Mouse (Mus musculus): ENCODE measurements around the gene Mrpl22. TPM values are rescaled to one million over a fixed set of nuclear protein-coding genes. Genes with fewer than 3 reads are reported as not detected.
"Not testable (repeated sequence)": the region's sequence is repeated elsewhere in the genome, so short reads cannot be mapped to it uniquely, and the experiment has no call there.

The Mrpl22 gene
- total RNA-seq, 2 experiments from 2014 or later: 35.6 to 45.8 TPM

DNA sequence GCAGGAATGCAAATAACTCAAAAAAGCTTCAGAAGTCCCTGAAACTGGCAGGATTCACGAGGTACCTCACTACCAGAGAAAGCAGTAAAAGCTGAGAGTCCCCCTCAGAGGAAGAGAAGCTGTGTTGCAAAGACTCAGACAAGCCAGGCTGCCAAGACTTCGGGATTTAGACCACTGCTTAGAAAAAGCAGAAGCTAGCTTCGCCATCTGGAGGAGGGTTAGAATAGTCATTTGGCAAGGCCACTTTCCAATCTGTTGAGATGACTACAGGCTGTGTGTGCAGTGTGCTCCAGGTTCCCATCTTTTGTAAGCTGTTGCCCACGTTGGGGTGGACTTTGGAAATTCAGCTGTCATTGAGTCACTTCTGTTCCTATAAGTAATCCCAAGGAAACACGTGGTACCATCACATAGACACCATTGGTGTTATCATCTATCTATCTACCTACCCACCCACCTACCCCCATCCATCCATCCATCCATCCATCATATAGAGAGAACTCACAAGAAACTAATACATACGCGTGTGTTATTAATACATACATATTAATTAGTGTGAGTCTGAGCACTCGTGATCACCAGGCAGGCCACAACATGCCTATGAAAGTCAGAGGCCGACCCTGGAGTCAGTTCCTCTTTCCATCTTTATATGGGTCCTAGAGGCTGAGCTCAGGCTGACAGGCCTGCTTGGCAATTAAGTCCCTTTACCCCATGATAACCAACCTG lies 27.6 kb upstream of the Mrpl22 start:
- intact Hi-C loops (cut with DNase I): no loop called here
- no peak for TF ChIP-seq CTCF (IDR thresholded peaks at IDR 0.05)
- DNase-seq: no peak
- Histone ChIP-seq H3K27ac (no peak overlapping the region), H3K4me3 (no peak overlapping the region)

DNA sequence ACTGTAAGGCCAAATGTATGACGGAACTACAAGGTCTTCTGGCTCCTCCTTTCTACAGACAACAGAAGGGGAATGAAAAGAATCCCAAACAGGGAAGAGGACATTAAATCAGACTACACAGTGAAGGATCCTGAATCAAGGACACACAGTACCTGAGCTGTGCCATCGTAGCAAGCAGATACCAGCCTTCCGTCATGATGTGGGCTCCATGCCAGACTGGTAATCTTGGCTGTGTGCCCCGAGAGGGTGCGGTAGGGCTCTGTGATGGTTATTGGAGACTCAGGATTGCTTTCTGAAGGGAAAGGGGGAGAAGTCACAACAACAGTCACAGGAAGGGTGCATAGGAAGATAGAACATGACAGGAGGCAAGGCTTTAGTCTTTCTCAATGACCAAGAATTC lies 25.2 kb upstream of the Mrpl22 start:
- peak; percentile 57 for DNase-seq

DNA sequence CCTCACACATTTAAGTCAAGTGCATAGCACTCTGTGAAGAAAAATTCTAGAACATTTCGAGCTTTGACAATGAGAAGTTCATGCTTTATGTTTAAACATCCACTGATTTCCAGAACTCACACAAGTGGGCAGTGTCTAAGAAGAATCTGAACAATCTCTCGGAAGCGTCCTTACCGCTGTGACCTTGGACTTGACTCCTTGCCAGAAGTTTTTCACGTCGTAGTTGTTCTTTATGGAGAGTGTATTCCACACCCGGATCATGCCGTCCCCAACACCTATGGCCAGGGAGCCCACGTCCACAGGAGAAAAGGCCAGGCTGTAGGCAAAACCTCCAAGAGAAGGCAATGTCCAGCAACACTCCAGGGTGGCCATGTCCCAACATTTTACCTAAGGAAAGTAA lies 16.0 kb upstream of the Mrpl22 start:
- intact Hi-C loops (cut with DNase I): no loop called here
- TF ChIP-seq CTCF (IDR thresholded peaks at IDR 0.05): no peak

More for the DNA sequence above, 25.2 kb upstream of the Mrpl22 start:
- intact Hi-C loops (cut with DNase I): no loop called here
- Histone ChIP-seq H3K27ac (no peak overlapping the region), H3K4me3 (no peak overlapping the region)
- no peak for TF ChIP-seq CTCF (IDR thresholded peaks at IDR 0.05)

DNA sequence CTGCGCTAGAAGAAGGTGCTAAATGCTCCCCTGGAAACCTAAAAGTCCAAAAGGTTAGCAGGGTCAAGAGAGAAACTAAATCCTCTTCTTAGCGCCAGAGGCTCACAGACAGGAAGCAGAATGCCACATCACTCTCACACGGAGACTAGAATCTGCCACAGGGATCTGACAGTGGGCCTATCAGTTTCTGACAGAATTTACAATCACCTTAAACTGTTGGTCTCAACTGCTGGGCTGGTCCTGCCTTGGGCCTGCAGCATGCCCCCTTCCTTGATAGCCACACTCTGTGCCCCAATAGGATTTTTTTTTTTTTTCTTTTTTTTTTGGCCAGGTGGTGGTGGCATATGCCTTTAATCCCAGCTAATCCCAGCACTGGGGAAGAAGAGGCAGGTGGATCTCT lies 14.6 kb upstream of the Mrpl22 start:
- intact Hi-C loops (cut with DNase I): no loop called here
- TF ChIP-seq CTCF (IDR thresholded peaks at IDR 0.05): no peak
- no peak overlapping the region for H3K4me3 ChIP-seq
- no peak for DNase-seq
- no peak overlapping the region for H3K27ac ChIP-seq

More for the DNA sequence above, 16.0 kb upstream of the Mrpl22 start:
- H3K27ac ChIP-seq: no peak overlapping the region
- no peak overlapping the region for H3K4me3 ChIP-seq
- DNase-seq: no peak

DNA sequence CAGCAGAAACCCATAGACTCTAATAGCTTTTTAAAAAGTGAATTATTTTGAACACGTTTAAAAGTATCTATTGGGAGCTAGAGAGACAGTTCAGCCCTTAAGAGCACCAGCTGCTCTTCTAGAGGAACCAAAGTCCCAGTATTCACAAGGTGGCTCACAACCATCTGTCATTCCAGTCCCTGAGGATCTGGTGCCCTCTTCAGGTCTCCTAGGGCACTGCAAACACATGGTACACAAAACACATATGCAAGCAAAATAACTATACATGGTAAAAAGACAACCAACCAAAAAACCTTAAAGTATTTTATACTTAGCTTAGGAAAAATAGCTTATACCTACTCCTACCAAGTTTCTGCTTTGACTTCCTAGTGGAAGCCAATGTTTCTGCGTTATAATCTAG lies 6.4 kb upstream of the Mrpl22 start:
- Histone ChIP-seq H3K27ac (no peak overlapping the region), H3K4me3 (no peak overlapping the region)
- no peak for DNase-seq
- TF ChIP-seq CTCF (IDR thresholded peaks at IDR 0.05): peak; percentile 34; the same call in 1 of the 2 replicates
- intact Hi-C loops (cut with DNase I): loop anchor here (5.0 kb wide), 1 partner anchor 48 kb away; no protein-coding TSS in a partner anchor

DNA sequence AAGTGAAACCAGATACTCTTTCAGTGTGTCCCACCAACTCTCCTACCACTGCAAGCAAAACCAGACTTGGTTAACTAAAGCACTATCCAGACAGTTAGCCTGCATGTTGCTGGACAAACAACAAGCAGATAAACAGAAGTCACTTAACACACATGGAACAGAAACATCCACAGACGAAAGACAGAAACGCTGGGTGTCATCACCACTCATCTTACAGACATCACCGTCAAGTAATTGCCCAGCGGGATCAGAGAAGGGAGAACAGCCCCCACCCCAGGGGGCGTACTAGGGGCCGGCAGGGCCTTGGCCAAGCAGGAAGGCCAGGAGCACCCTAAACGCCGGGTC lies 3.7 kb upstream of the Mrpl22 start:
- peak overlapping the region; percentile 85 for H3K4me3 ChIP-seq
- DNase-seq: no peak
- no peak for TF ChIP-seq CTCF (IDR thresholded peaks at IDR 0.05)
- intact Hi-C loops (cut with DNase I): loop anchor here (5.0 kb wide), 1 partner anchor 50 kb away; no protein-coding TSS in a partner anchor
- peak overlapping the region; percentile 91 for H3K27ac ChIP-seq

DNA sequence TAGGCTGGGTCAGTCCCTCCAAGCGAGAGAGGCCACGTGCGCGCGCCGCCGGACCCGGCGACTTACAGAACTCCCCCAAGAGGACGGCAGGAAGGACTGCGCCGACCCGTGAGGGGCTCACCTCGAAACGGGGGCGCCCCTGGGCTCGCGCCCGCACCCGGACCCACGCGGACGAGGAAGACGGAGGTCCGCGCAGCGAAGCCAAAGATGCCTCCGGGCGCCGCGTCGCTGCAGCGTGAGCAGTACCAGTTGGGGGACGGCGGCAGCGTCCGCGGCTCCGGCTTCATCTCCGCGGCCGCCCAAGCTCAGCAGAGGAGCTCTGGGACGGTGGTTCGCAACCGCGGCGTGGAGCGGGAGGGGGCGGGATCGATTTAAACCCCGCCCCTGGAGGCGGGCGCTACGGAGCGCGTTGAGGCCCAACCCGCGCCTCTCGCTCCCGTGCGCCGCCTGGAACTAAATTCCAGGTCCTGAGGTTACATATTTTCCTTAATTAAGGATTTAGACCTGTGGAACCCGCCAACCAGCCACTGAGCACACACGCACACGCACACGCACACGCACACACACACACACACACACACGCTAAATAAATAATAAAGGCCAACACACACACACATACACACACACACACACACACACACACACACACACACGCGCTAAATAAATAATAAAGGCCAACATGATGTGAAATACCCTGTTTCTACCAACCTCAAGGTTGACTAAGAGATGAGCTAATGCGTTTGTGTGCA lies 3.1 kb upstream of the Mrpl22 start, which contains the start of gene Gemin5:
Gene Gemin5, minus strand, starts transcription at position 373 of the 749 bp plus-strand sequence.
- peak; percentile 11; the same call in 1 of the 2 replicates for TF ChIP-seq CTCF (IDR thresholded peaks at IDR 0.05)
- H3K27ac ChIP-seq: peak within 1 kb of the TSS; percentile 91
- peak within 1 kb of the TSS; percentile 85 for H3K4me3 ChIP-seq
- DNase-seq: peak; percentile 89
- intact Hi-C loops (cut with DNase I): loop anchor here (5.0 kb wide), 1 partner anchor 51 kb away; no protein-coding TSS in a partner anchor

DNA sequence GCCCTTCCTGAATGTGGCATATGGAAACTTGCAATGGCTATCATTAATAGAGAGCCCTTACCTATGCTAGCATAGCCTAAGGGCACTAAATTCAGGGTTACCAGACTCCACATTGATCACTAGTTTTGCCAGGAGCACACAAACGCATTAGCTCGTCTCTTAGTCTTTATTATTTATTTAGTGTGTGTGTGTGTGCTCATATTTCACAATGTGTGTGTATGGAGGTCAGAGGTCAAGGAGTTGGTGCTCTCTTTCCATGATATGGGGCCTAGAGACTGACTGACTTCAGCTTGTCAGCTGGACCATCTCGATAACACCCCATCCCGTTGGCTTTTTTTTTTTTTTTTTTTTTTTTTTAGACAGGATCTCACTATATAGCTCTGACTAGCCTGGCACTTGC lies 1.8 kb upstream of the Mrpl22 start:
- no peak for DNase-seq
- no peak overlapping the region for H3K4me3 ChIP-seq
- intact Hi-C loops (cut with DNase I): loop anchor here (2.0 to 5.0 kb wide), 2 partner anchors 52 to 133 kb away; no protein-coding TSS in a partner anchor
- no peak overlapping the region for H3K27ac ChIP-seq
- TF ChIP-seq CTCF (IDR thresholded peaks at IDR 0.05): no peak

DNA sequence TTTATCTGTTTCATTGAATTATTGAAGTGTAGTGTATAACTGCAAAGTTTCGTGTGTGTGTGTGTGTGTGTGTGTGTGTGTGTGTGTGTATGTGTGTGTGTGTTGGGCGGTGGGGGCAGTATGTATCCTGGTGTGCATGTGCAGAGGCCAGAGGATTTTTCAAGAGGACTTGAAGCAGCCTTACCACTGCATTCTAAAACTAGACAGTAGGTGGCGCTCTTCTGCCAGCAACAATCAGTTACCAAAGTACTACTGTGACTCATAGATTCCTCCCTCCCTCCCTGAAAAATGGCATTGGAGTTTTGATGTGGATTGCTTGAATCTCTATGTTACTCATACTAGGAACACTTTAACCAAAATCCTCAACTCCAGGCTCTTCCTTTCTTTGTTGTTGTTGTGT lies 8.1 kb downstream of the Mrpl22 start:
- peak; percentile 68 for DNase-seq
- intact Hi-C loops (cut with DNase I): loop anchor here (1.0 kb wide), 1 partner anchor 46 kb away; no protein-coding TSS in a partner anchor
- H3K4me3 ChIP-seq: no peak overlapping the region
- H3K27ac ChIP-seq: peak overlapping the region; percentile 56; the same call in 1 of the 2 replicates
- TF ChIP-seq CTCF (IDR thresholded peaks at IDR 0.05): peak; percentile 79

DNA sequence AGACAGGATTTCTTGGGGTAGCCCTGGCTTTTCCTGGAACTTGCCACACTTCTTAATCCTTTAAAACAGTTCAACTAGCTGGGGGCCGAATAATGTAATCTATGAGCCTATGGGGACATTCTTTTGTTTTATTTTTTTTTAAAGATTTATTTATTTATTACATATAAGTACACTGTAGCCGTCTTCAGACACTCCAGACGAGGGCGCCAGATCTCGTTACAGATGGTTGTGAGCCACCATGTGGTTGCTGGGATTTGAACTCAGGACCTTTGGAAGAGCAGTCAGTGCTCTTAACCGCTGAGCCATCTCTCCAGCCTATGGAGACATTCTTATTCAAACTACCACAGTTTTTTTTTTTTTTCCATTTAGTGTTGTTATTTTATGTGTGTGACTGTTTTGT lies 8.5 kb downstream of the Mrpl22 start:
- peak overlapping the region; percentile 56; the same call in 1 of the 2 replicates for H3K27ac ChIP-seq
- intact Hi-C loops (cut with DNase I): loop anchor here (1.0 to 5.0 kb wide), 2 partner anchors 45 to 222 kb away; no protein-coding TSS in a partner anchor
- not testable (repeated sequence) for H3K4me3 ChIP-seq, DNase-seq

DNA sequence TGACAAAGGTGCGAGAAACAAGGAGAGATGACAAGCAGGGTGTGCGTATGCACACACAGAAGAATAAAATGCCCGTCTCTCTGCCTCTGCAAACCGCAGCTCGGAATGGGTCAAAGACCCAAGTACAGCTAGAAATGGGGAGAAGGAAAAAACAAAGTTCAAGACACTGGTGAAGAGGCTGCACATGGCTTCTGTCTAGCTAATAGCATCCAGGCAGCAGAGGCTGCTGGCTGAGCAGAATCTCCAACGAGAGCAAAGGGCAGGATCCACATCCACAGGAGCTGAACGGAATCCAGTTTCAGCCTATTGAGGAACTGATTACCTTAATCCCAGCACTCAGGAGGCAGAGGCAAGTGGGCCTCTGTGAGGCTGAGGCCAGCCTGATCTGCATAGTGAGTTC lies 9.3 kb downstream of the Mrpl22 start:
- H3K4me3 ChIP-seq: no peak overlapping the region
- H3K27ac ChIP-seq: no peak overlapping the region
- no peak for TF ChIP-seq CTCF (IDR thresholded peaks at IDR 0.05)
- DNase-seq: no peak
- intact Hi-C loops (cut with DNase I): loop anchor here (5.0 kb wide), 1 partner anchor 222 kb away; no protein-coding TSS in a partner anchor

DNA sequence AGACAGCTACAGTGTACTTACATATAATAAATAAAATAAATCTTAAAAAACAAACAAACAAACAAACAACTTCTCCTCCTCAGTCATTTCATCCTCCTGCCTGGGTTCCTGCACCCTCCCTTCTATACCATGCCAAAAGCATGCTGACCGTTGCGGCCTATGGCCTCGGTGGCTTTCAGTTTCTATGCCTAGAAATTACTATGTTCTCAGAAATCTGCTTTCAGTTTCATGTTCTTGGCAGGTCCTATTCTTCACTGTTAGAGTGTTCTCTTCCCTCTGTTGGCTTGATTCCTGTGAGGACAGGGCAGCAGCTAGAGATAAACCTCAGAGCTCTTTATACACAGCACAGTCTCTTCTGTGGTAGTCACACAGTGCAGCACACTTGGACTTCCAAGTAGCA lies 12.1 kb downstream of the Mrpl22 start:
- no peak for TF ChIP-seq CTCF (IDR thresholded peaks at IDR 0.05)
- no peak for DNase-seq
- intact Hi-C loops (cut with DNase I): loop anchor here (5.0 kb wide), 1 partner anchor 219 kb away; no protein-coding TSS in a partner anchor
- Histone ChIP-seq H3K4me3 (peak overlapping the region; percentile 17; the same call in 1 of the 2 replicates), H3K27ac (no peak overlapping the region; the same call in 1 of the 2 replicates)

DNA sequence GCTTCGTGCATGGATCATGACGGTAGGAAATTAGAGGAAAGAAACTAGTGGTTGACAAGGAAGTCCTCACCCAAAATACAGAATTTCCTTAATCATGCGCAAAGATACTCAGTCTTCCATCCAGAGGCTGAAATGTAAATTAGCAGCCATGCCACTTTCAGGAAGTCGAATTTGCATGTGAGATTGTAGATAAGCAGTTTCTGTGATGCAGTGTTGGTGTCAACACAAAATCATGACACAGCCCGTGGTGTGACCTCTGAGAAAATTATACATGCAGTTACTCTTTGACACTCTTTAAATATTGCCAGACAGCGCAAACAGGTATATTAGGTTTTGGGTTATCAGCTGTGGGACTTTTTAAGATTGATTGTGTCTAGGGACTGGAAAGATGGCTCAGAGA lies 18.2 kb downstream of the Mrpl22 start:
- no peak for DNase-seq
- Histone ChIP-seq H3K27ac (no peak overlapping the region), H3K4me3 (no peak overlapping the region)
- TF ChIP-seq CTCF (IDR thresholded peaks at IDR 0.05): no peak
- intact Hi-C loops (cut with DNase I): no loop called here
